Mouse (Mus musculus): ENCODE results near the gene Lancl1. TPM values are rescaled to one million over a fixed set of nuclear protein-coding genes. Genes with fewer than 3 reads are reported as not detected.

Lancl1 gene
- polyA plus RNA-seq, 1 experiment: 66.9 TPM

GRCm38 (mm10) chr1:67020637-67021161, 18.0 kb downstream of the Lancl1 start:
- Histone ChIP-seq H3K36me3 (ENCODE audit: control insufficient read depth, insufficient read depth, low read length) (no peaks in the 10 kb centered on the region; the same call in 1 of the 2 replicates), H3K4me3 (ENCODE audit: insufficient read depth, low read depth, low read length) (no peak overlapping the region), H3K27ac (ENCODE audit: insufficient read depth, low read depth, low read length) (no peak overlapping the region), H3K4me1 (ENCODE audit: control insufficient read depth, insufficient read depth, low read length) (no peaks in the 10 kb centered on the region), H3K27me3 (replicated peaks; ENCODE audit: control insufficient read depth, insufficient read depth, low read length) (no peaks in the 10 kb centered on the region)
- WGBS: 89% methylated on average over 13 of the region's 13 CpGs
- DNase-seq: no peak
- no peak for TF ChIP-seq CTCF (conservative IDR thresholded peaks at IDR 0.05; ENCODE audit: insufficient read depth, insufficient read length, low read depth, low read length)
- TF ChIP-seq POLR2A (IDR thresholded peaks at IDR 0.05; ENCODE audit: low read depth, low read length): no peak

GRCm38 (mm10) chr1:67017101-67017870, 21.4 kb downstream of the Lancl1 start:
- peak; percentile 10 for DNase-seq
- peak overlapping the region; percentile 52; the same call in 1 of the 2 replicates for H3K27ac ChIP-seq (ENCODE audit: insufficient read depth, low read depth, low read length)
- 53% methylated on average over 13 of the region's 13 CpGs for WGBS
- no peak for TF ChIP-seq CTCF (conservative IDR thresholded peaks at IDR 0.05; ENCODE audit: insufficient read depth, insufficient read length, low read depth, low read length)
- no peak for TF ChIP-seq POLR2A (IDR thresholded peaks at IDR 0.05; ENCODE audit: low read depth, low read length)
- no peaks in the 10 kb centered on the region; the same call in 1 of the 2 replicates for H3K36me3 ChIP-seq (ENCODE audit: control insufficient read depth, insufficient read depth, low read length)
- no peaks in the 10 kb centered on the region for H3K27me3 ChIP-seq (replicated peaks; ENCODE audit: control insufficient read depth, insufficient read depth, low read length)
- no peak overlapping the region for H3K4me3 ChIP-seq (ENCODE audit: insufficient read depth, low read depth, low read length)
- no peaks in the 10 kb centered on the region for H3K4me1 ChIP-seq (ENCODE audit: control insufficient read depth, insufficient read depth, low read length)

DNA sequence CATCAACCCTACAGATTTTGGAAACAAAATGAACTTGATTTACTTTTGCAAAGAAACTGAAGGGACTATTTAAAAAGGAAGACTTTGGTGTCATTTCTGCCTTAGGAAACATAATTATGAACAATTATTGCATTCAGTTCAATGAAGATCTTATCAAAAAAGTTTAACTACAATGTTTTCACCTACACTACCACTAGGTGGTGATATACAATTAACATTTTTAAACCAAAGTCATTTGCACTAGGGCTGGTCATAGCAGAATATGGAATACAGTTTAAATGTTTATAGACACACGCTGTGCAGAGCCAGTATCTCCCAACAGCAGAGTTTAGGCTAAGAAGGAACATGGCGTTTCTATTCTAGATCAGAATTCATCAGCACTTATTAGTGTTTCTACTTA, 24.5 kb downstream of the Lancl1 start:
- 64% methylated on average over 2 of the region's 2 CpGs for WGBS
- TF ChIP-seq POLR2A (IDR thresholded peaks at IDR 0.05; ENCODE audit: low read depth, low read length) (no peak), CTCF (conservative IDR thresholded peaks at IDR 0.05; ENCODE audit: insufficient read depth, insufficient read length, low read depth, low read length) (no peak)
- H3K27me3 ChIP-seq (replicated peaks; ENCODE audit: control insufficient read depth, insufficient read depth, low read length): no peaks in the 10 kb centered on the region
- DNase-seq: no peak
- no peaks in the 10 kb centered on the region for H3K4me1 ChIP-seq (ENCODE audit: control insufficient read depth, insufficient read depth, low read length)
- H3K27ac ChIP-seq (ENCODE audit: insufficient read depth, low read depth, low read length): no peak overlapping the region
- no peaks in the 10 kb centered on the region for H3K36me3 ChIP-seq (ENCODE audit: control insufficient read depth, insufficient read depth, low read length)
- no peak overlapping the region for H3K4me3 ChIP-seq (ENCODE audit: insufficient read depth, low read depth, low read length)

- WGBS: 79% methylated on average over 3 of the region's 3 CpGs
- no peak for DNase-seq
- Histone ChIP-seq H3K27me3 (replicated peaks; ENCODE audit: control insufficient read depth, insufficient read depth, low read length) (no peaks in the 10 kb centered on the region), H3K4me3 (ENCODE audit: insufficient read depth, low read depth, low read length) (no peak overlapping the region), H3K36me3 (ENCODE audit: control insufficient read depth, insufficient read depth, low read length) (peaks cover 2% of the 10 kb centered on the region), H3K27ac (ENCODE audit: insufficient read depth, low read depth, low read length) (no peak overlapping the region), H3K4me1 (ENCODE audit: control insufficient read depth, insufficient read depth, low read length) (no peaks in the 10 kb centered on the region)
- TF ChIP-seq POLR2A (IDR thresholded peaks at IDR 0.05; ENCODE audit: low read depth, low read length) (no peak), CTCF (conservative IDR thresholded peaks at IDR 0.05; ENCODE audit: insufficient read depth, insufficient read length, low read depth, low read length) (no peak)
Observed at GRCm38 (mm10) chr1:67010520-67010919, 28.2 kb downstream of the Lancl1 start.

DNA sequence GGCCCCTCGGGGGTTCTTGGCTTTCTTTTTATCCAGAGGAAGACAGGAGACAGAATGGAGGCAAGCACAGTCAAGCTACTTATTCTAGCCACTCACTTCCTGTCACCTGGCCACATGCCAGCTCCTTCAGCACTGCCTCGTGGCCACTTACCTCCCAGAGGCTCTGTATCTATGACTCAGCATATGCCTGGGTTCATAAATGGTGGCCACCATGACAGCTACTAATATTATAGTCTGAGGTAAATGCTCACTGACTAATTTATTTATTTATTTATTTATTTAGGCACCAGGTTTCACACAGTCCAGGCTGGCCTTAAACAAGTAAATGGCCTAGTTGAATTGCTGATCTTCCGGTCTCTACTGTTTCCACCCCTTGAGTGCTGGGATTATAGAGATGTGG, 35.0 kb downstream of the Lancl1 start:
- H3K27ac ChIP-seq (ENCODE audit: insufficient read depth, low read depth, low read length): no peak overlapping the region
- no peaks in the 10 kb centered on the region for H3K4me1 ChIP-seq (ENCODE audit: control insufficient read depth, insufficient read depth, low read length)
- peak; percentile 38 for DNase-seq
- H3K27me3 ChIP-seq (replicated peaks; ENCODE audit: control insufficient read depth, insufficient read depth, low read length): no peaks in the 10 kb centered on the region
- peaks cover 6% of the 10 kb centered on the region for H3K36me3 ChIP-seq (ENCODE audit: control insufficient read depth, insufficient read depth, low read length)
- H3K4me3 ChIP-seq (ENCODE audit: insufficient read depth, low read depth, low read length): no peak overlapping the region
- TF ChIP-seq POLR2A (IDR thresholded peaks at IDR 0.05; ENCODE audit: low read depth, low read length): no peak
- no peak for TF ChIP-seq CTCF (conservative IDR thresholded peaks at IDR 0.05; ENCODE audit: insufficient read depth, insufficient read length, low read depth, low read length)
- WGBS: 52% methylated on average over 3 of the region's 3 CpGs

GRCm38 (mm10) chr1:67002226-67002625, 36.4 kb downstream of the Lancl1 start:
- Histone ChIP-seq H3K36me3 (ENCODE audit: control insufficient read depth, insufficient read depth, low read length) (peaks cover 6% of the 10 kb centered on the region), H3K27me3 (replicated peaks; ENCODE audit: control insufficient read depth, insufficient read depth, low read length) (no peaks in the 10 kb centered on the region), H3K4me1 (ENCODE audit: control insufficient read depth, insufficient read depth, low read length) (no peaks in the 10 kb centered on the region), H3K4me3 (ENCODE audit: insufficient read depth, low read depth, low read length) (no peak overlapping the region), H3K27ac (ENCODE audit: insufficient read depth, low read depth, low read length) (no peak overlapping the region)
- DNase-seq: peak; percentile 53
- no peak for TF ChIP-seq POLR2A (IDR thresholded peaks at IDR 0.05; ENCODE audit: low read depth, low read length)
- no peak for TF ChIP-seq CTCF (conservative IDR thresholded peaks at IDR 0.05; ENCODE audit: insufficient read depth, insufficient read length, low read depth, low read length)
- 63% methylated on average over 6 of the region's 6 CpGs for WGBS

- H3K27me3 ChIP-seq (replicated peaks; ENCODE audit: control insufficient read depth, insufficient read depth, low read length): no peaks in the 10 kb centered on the region
- no peak for DNase-seq
- H3K4me1 ChIP-seq (ENCODE audit: control insufficient read depth, insufficient read depth, low read length): no peaks in the 10 kb centered on the region
- H3K27ac ChIP-seq (ENCODE audit: insufficient read depth, low read depth, low read length): no peak overlapping the region
- 92% methylated on average over 1 of the region's 1 CpGs for WGBS
- H3K36me3 ChIP-seq (ENCODE audit: control insufficient read depth, insufficient read depth, low read length): peaks cover 4% of the 10 kb centered on the region
- H3K4me3 ChIP-seq (ENCODE audit: insufficient read depth, low read depth, low read length): no peak overlapping the region
- no peak for TF ChIP-seq CTCF (conservative IDR thresholded peaks at IDR 0.05; ENCODE audit: insufficient read depth, insufficient read length, low read depth, low read length)
Observed at GRCm38 (mm10) chr1:67001367-67001766, 37.3 kb downstream of the Lancl1 start.
